22 mouse cellular contexts compared by ENCODE assay signal in genomic region chr7:138679575-138679974, GRCm38 (mm10).
"Had no signal": no experiment of that assay in that cellular context is flagged by ENCODE, and none has a peak within 500 bp of the region (broad histone marks: within the 10 kb centered on the region; RNA-seq: fewer than 3 reads in every experiment).

No protein-coding gene starts in this region.

- H3K9ac ChIP-seq: limb, embryonic 13.5 days; liver, embryonic 12.5 days; liver, embryonic 15.5 days; lung, embryonic 15.5 days; midbrain, embryonic 13.5 days; neural tube, embryonic 13.5 days; stomach, embryonic 15.5 days had no signal

- H3K4me2 ChIP-seq: limb, embryonic 13.5 days; liver, embryonic 12.5 days; liver, embryonic 15.5 days; lung, embryonic 15.5 days; midbrain, embryonic 13.5 days; neural tube, embryonic 13.5 days; stomach, embryonic 15.5 days had no signal

- ATAC-seq: inflammation-experienced regulatory T-cells, adult 6 months; intestine, embryonic 16.5 days; liver, embryonic 12.5 days; midbrain, embryonic 13.5 days; midbrain, embryonic 16.5 days had no signal

- H3K4me3 ChIP-seq: limb, embryonic 10.5 days; limb, embryonic 13.5 days; liver, embryonic 12.5 days; liver, embryonic 15.5 days; lung, embryonic 15.5 days; megakaryocyte, embryonic 14.5 days; midbrain, embryonic 10.5 days; midbrain, embryonic 13.5 days; myocyte; neural tube, embryonic 13.5 days; stomach, embryonic 15.5 days had no signal

- H3K36me3 ChIP-seq: limb, embryonic 10.5 days; limb, embryonic 13.5 days; liver, embryonic 12.5 days; liver, embryonic 15.5 days; lung, embryonic 15.5 days; midbrain, embryonic 10.5 days; midbrain, embryonic 13.5 days; neural tube, embryonic 13.5 days; stomach, embryonic 15.5 days had no signal

- H3K4me1 ChIP-seq: limb, embryonic 10.5 days; limb, embryonic 13.5 days; liver, embryonic 12.5 days; liver, embryonic 15.5 days; lung, embryonic 15.5 days; megakaryocyte, embryonic 14.5 days; midbrain, embryonic 10.5 days; midbrain, embryonic 13.5 days; neural tube, embryonic 13.5 days; stomach, embryonic 15.5 days had no signal

- H3K27me3 ChIP-seq: limb, embryonic 13.5 days; liver, embryonic 12.5 days; liver, embryonic 15.5 days; lung, embryonic 15.5 days; megakaryocyte, embryonic 14.5 days; midbrain, embryonic 13.5 days; neural tube, embryonic 13.5 days; stomach, embryonic 15.5 days had no signal

- H3K9me3 ChIP-seq: limb, embryonic 10.5 days; limb, embryonic 13.5 days; liver, embryonic 12.5 days; liver, embryonic 15.5 days; lung, embryonic 15.5 days; megakaryocyte, embryonic 14.5 days; midbrain, embryonic 10.5 days; midbrain, embryonic 13.5 days; neural tube, embryonic 13.5 days; stomach, embryonic 15.5 days had no signal

- DNase-seq: liver; lung, adult 18-20 months; lung, postnatal 10 days; lung, postnatal 36 days; retina, postnatal 1 day; right cerebral cortex, postnatal 25 days; spleen, adult 18-20 months; thymus, postnatal 25 days had no signal

- H3K27ac ChIP-seq: limb, embryonic 10.5 days; limb, embryonic 13.5 days; liver, embryonic 12.5 days; liver, embryonic 15.5 days; lung, embryonic 15.5 days; midbrain, embryonic 10.5 days; midbrain, embryonic 13.5 days; neural tube, embryonic 13.5 days; stomach, embryonic 15.5 days had no signal
